Mouse (Mus musculus): Measurements from ENCODE around the gene Gm10338.
"Not testable (repeated sequence)": the region's sequence is repeated elsewhere in the genome, so short reads cannot be mapped to it uniquely, and the experiment has no call there.

Gene Gm10338

DNA sequence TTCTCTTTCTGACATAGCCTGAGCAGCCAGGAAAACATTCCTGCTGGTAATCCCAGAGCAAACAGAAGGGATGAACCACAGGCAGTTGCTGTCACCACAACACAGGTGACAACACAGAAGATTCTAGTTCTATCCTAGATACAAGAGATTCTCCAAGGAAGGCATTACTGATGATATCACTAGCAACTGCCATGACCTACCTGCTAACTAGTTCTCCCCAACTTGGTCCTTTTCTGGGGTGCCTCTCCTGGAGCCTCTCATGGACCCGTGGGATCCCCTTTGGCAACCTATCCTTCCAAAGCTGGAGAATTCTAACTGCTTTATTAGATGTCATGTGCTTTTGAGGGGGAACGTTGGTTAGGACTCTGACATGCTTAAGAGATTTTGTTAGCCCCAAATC lies at the start of gene Gm10338:
Gene Gm10338, minus strand, starts transcription at position 101 of the 400 bp plus-strand sequence.
- DNase-seq (ENCODE audit: extremely low read depth, insufficient read length, low spot score) = not testable (repeated sequence)

DNA sequence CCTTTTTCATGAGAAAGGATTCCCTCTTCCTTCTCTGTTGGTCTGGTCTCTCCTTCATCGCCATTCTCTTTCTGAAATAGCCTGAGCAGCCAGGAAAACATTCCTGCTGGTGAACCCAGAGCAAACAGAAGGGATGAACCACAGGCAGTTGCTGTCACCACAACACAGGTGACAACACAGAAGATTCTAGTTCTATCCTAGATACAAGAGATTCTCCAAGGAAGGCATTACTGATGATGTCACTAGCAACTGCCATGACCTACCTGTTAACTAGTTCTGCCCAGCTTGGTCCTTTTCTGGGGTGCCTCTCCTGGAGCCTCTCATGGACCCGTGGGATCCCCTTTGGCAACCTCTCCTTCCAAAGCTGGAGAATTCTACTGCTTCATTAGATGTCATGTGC lies 48.5 kb upstream of the Gm10338 start, which contains the start of gene Gm10128:
Gene Gm10128, minus strand, starts transcription at position 101 of the 400 bp plus-strand sequence.
- DNase-seq (ENCODE audit: extremely low read depth, insufficient read length, low spot score) = not testable (repeated sequence)

- DNase-seq (ENCODE audit: extremely low read depth, insufficient read length, low spot score) = not testable (repeated sequence)
These were observed 27.0 kb downstream of the Gm10338 start, which contains the start of gene Gm3558 for GRCm38 (mm10) chr14:7568382-7568781. Gene Gm3558, minus strand, starts transcription at chr14:7568566.

DNA sequence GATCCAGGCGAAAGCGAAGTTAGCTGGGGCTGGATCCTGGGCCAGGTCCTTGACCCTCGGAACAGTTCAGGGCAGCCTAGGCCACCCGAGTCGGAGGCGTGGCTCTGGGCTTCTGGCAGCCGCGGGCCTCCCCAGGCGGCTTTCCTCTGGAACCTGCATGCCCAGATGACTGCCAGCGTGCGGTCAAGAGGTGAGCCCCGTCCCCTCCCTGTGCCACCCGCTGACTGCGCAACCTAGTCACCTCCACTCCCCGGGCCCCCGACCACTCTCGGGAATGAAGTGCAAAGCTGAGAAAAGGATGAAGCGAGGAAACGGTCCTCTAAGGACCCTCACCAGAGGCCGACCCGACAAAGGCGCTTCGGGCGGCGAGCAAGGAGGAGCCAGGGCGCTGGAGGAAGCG lies 27.5 kb downstream of the Gm10338 start:
- not testable (repeated sequence) for DNase-seq (ENCODE audit: extremely low read depth, insufficient read length, low spot score)

GRCm38 (mm10) chr14:7567266-7567665 lies 28.1 kb downstream of the Gm10338 start:
- not testable (repeated sequence) for DNase-seq (ENCODE audit: extremely low read depth, insufficient read length, low spot score)

Data from 3134 (cell line).